Mouse (Mus musculus) c-Kit-positive CD71-positive TER-119-negative erythroid progenitor cells, embryonic 14.5 days (primary cell): Measurements from ENCODE around the gene Appl2.

Experiments used
- DNase-seq: peaks from one replicate; pipeline ENCODE4 v3.0.0-alpha.2; 2013; ENCODE audit warnings: low read depth

The Appl2 gene

DNA sequence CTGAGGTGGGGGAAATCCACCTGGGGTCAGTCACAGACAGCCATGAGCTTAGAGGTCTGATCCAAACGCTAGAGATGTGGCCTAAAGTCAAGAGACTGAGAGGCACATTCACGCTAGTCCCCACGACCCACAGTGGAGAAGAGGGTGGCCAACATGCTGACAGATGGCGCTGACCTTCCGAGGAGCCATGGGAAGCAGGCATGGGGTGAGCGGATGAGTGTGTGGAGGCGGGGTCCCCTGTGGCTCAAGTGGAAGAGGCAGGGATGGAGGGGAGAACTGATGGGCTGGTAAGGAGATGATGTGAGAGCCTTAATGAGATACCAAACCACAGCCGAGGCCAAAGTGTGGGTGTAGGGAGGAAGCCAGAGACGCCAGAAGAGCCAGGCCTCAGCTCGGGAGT lies 16.8 kb downstream of the Appl2 start:
- no peak for DNase-seq

- DNase-seq: no peak
Observed at GRCm38 (mm10) chr10:83630899-83631298, 17.6 kb downstream of the Appl2 start.

DNA sequence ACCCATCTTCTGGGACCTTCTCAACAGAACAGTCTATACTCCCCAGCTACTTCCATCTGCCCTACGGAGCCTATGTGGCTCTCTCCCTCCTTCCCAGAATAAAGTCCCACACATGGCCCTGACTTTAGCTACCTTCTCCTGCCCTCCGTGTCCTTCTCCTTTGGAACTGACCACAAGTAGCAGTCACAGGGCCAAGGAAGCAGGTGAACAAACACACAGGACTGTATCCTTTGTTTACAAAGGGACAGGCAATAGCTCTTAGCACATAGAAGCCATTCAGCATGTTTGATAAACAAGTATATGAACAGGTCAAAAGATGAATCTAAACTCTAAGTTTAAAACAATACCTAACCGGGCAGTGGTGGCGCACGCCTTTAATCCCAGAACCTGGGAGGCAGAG lies 18.7 kb downstream of the Appl2 start:
- DNase-seq: no peak

- DNase-seq: no peak
Observed at GRCm38 (mm10) chr10:83629190-83629781, 19.3 kb downstream of the Appl2 start.

DNA sequence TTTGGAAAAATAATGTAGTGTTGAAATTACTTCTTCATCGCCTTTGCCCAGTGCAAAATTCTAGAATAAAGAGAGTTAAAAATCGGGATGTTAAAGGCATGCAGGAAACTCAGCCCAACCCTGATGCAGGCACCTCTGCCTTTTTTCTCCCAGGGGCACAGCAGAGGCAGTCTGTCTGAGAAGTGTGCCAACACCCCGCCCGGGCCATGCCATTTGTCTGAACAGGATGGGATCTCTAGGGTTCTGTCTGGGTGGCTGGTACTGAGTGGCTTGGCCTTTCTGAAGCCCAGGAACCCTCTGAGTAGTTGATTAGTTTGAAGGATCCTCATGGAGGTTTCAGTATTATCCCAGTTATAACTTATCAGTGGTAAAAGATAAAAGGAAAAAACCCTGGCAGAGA lies 20.3 kb downstream of the Appl2 start:
- no peak for DNase-seq

DNA sequence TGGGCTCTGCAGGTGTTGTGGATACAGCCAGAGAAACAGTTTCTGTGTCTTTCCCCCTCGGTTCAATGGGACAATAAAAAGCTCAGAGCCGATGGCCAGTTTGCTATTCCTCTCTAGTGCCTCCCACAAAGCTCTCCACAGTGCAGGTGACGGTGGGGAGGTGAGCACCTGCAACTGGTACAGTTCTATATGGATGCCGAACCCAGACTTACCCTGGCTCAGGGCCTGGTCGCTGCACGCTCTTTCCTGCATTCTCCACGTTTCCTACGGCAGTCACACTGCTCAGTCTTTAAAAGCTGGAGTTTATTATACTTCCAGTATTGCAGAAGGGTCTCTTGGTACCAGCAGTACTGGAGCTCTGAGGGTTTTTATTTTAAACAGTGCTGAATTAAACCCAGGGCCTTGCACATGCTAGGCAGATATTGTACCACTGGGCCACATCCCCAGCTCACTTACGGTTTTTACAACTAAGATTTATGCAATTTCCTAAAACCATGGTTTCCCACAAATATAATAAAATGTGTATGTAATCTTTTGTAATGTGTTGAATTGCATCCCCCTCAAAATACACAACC lies 21.3 kb downstream of the Appl2 start:
- DNase-seq: no peak

DNA sequence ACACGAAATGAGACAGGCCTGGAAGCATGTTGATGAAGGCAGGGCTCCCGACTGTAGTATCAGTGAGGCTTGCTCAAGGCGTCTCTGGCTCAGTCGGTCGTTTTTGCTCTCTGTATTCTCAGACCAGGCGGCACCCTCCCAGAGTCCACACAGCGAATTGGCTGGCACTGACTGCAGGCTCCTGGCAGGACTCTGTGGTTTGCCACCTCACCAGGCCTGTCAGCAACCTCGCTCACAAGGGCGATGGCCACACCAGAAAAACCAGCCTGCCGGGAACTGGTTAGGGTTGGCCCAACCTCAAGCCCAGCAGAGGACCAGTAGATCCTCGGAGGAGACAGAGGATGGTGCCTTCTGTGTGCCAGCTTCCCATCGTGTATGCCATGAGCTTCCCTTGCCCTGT lies 23.7 kb downstream of the Appl2 start:
- no peak for DNase-seq

DNA sequence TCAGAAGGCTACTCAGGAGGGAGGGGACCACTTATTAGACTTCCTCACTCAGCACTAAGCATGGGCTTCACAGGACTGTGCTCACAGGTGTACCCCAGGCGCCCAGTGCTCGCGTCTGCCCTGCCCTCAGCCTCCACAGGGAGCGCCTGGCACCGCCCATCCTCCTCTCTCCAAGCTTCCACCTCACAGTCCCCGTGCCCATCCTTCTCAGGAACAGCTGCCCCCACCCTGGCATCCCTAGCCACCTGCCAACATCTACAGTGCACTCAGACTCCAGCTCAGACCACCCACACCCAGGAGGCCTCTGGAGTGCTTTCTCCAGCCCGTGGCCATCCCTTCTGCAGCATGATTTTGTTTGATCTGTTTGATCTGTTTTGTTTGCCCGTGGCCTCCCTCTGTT lies 24.5 kb downstream of the Appl2 start:
- no peak for DNase-seq

DNA sequence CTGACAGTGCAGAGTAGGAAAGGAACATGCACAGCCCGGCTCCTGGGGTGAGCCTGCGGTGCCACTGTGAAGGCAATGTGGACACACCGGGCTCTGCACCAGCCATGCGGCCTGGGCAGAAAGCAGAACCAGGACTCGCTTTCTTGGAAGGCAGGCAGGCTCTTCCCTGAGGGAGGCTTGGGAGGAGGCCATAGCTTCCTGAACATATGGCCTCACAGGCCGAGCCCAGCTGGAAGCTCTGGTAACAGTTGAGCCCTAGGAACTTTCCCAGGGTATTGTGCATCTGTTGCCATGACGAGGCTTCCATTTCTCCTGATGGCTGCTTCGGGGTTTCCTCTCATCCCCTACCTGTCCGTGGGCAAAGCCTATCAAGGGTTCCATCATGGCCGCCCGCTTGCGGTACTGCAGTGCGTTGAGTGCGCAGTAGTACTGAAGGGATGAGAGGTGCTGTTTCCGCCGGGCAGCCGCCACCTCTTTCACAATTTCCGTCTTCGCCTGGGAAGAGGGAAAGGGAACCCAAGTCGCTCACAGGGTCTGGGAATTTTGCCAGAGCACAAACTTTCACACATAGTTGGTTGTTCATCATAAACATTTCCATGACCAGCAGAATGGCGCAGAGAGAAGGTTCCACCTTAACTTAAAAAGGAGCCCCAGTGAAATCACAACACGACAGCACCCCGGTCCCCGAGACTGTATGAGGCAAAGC lies 28.0 kb downstream of the Appl2 start:
- DNase-seq: no peak

GRCm38 (mm10) chr10:83618819-83619440 lies 29.6 kb downstream of the Appl2 start:
- DNase-seq: no peak

DNA sequence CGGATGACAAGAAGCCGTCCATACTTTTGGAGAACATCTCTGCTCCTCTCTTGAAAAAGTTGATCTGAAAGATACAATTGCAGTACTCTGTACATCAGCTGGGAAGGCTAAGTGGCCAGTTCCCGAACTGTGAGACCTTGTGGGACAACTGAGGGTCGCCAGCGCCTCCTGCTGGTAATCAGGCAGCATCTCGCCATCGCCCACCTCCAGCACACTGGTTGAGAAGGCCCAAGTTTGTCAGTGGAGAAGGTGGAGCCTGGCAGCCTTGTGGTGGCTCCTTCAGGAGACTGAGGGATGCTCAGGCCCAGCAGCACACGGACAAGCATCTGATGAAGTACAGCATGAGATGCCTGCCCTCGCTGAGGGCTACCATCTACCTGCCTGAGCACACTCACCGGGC lies 31.2 kb downstream of the Appl2 start:
- peak; percentile 24 for DNase-seq

GRCm38 (mm10) chr10:83612648-83613215 lies 35.8 kb downstream of the Appl2 start:
- DNase-seq: no peak

- DNase-seq: no peak
Observed at GRCm38 (mm10) chr10:83611863-83612262, 36.7 kb downstream of the Appl2 start.

GRCm38 (mm10) chr10:83610518-83610917 lies 38.0 kb downstream of the Appl2 start:
- DNase-seq: no peak

- DNase-seq: no peak
Observed at GRCm38 (mm10) chr10:83608596-83608995, 39.9 kb downstream of the Appl2 start.

DNA sequence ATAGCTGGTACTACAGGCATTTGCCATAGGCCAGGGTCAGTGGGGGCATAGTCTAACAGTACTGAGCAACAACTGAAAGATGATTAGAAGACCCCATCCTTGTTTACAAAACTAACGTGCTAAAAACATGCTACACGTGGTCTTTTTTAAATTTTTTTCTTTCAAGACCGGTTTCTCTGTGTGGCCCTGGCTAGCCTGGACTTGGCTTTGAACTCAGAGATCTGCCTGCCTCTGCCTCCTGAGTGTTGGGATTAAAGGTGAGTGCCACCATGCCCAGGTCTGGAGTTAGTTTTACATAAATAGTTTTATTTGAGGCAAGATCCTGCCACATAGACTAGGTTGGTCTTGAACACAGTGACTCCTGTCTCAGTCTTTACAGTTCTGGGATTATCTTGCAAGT lies 41.4 kb downstream of the Appl2 start:
- no peak for DNase-seq

- DNase-seq: no peak
Observed at GRCm38 (mm10) chr10:83605637-83606183, 42.8 kb downstream of the Appl2 start.

DNA sequence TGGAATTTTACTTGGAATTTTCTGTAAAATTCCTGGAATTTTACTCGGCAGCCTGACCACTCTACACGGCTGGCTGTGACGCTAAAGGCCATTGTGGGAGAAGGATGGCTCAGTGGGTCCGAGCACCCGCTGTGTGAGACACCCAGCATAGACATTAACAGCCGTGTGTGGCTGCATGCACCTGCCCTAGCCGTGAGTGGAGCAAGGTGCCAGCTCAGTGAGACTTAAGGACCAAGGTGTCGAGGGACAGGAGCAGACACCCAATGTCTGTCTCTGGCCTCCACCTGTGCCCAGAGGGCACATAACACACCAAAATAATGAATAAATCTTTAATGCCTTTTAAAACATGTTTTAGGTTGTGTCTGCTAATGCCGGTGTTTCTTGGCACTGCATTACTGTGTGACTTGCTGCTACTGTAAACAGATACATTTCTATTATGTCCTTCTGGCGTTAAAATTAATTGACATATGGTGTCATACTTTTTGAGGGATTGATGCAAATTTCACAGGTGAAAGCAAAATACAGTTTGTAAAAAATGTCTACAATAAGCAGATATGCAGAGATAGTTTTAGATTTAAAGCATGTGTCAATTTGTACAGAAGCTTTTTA lies 44.5 kb downstream of the Appl2 start:
- no peak for DNase-seq

DNA sequence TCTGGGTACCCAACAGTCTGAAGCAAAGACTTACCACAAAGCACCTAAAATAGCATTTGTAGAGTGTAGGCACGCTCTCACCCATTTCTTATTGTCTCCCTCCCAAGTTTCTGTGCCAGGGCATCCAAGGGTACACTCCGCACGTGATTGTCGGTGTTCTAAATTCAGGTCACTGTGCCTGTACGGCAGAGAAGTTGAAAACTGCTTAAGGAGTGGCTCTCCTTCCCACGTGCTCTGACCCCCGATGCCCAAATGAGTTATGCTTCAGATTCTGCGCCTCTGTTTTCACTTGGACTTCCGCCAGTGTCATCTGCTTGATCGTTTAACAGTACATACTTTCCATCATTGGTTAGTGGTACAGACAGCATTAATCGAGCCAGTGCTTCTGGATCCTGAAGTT lies 47.9 kb downstream of the Appl2 start:
- no peak for DNase-seq

GRCm38 (mm10) chr10:83594526-83594925 lies 54.0 kb downstream of the Appl2 start:
- DNase-seq: no peak

DNA sequence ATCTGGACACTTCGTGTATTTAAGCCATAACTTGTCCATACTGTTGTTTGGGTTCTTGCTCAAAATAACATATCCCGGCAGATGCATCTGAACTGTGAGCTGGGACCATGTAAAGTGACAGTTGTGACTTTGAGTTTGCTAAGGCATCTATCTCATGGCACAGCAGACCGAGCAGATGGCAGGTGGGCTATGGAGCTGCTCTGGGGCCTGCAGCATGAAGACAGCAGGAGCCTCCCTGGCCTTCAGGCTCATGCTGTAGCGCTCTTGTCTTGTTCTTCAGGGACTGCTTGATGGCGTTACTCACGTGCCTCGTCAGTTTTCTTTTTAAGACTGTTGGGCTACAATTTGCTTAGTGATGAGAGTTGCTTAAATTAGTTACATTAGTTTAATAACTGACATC lies 55.9 kb downstream of the Appl2 start:
- no peak for DNase-seq

GRCm38 (mm10) chr10:83590801-83591200 lies 57.7 kb downstream of the Appl2 start:
- no peak for DNase-seq
